Mouse (Mus musculus) liver, adult 2 months (tissue): ENCODE measurements around the gene Dhx34. TPM values are rescaled to one million over a fixed set of nuclear protein-coding genes. Genes with fewer than 3 reads are reported as not detected.

ENCODE experiments used
- DNase-seq: peaks from one replicate; pipeline ENCODE4 v3.0.0-alpha.2; 2011; ENCODE audit warnings: low read depth, low spot score; ENCODE audit errors: extremely low read depth
- H3K27ac ChIP-seq: fragments of 200-500 bp; replicated peaks from 2 replicates; pipeline ENCODE4 v1.5.1; 2012; ENCODE audit warnings: low read depth, mild to moderate bottlenecking, control low read depth, inconsistent platforms, low read length; ENCODE audit not compliant: insufficient read depth
- H3K27me3 ChIP-seq: fragments of 200-500 bp; 2 replicates; pipeline ENCODE4 v1.6.1; 2012; ENCODE audit warnings: mild to moderate bottlenecking, moderate library complexity, low read length, inconsistent platforms; ENCODE audit not compliant: control insufficient read depth, insufficient read depth
- H3K36me3 ChIP-seq: fragments of 200-500 bp; 2 replicates; pipeline ENCODE4 v1.6.1; 2012; ENCODE audit warnings: low read length, inconsistent platforms; ENCODE audit not compliant: control insufficient read depth, insufficient read depth
- H3K4me1 ChIP-seq: fragments of 200-500 bp; 2 replicates; pipeline ENCODE4 v1.6.1; 2011; ENCODE audit warnings: low read length; ENCODE audit not compliant: control insufficient read depth, insufficient read depth
- H3K4me3 ChIP-seq: fragments of 200-500 bp; 2 replicates; pipeline ENCODE4 v1.5.1; 2011; ENCODE audit warnings: low read depth, mild to moderate bottlenecking, control low read depth, low read length, moderate library complexity; ENCODE audit not compliant: insufficient read depth
- H3K79me2 ChIP-seq: fragments of 200-500 bp; 2 replicates; pipeline ENCODE4 v1.6.1; 2012; ENCODE audit warnings: inconsistent platforms, mild to moderate bottlenecking, low read length, moderate library complexity; ENCODE audit not compliant: control insufficient read depth, insufficient read depth
- H3K9ac ChIP-seq: fragments of 200-500 bp; 2 replicates; pipeline ENCODE4 v1.6.1; 2012; ENCODE audit warnings: low read depth, mild to moderate bottlenecking, control low read depth, inconsistent platforms, low read length
- CTCF ChIP-seq: fragments of 200-500 bp; IDR thresholded peaks from 2 replicates; pipeline ENCODE4 v1.5.1; 2011; ENCODE audit warnings: low read depth, low read length, control low read depth
- POLR2A ChIP-seq: fragments of 200-500 bp; IDR thresholded peaks from 2 replicates; pipeline ENCODE4 v1.6.1; 2011; ENCODE audit warnings: low read length, control low read depth; ENCODE audit not compliant: insufficient read depth; ENCODE audit errors: extremely low read depth
- WGBS: fragments of 180-500 bp; shearing (Covaris S2); methylation state at CpG from one replicate; pipeline ENCODE4 v1.1.7; 2018; 5-methylcytosine and 5-hydroxymethylcytosine counted together
- polyA plus RNA-seq: library from polyadenylated mRNA; depleted of rRNA; stranded (reverse); fragments of >200 nt; gene quantifications from 2 replicates; pipeline ENCODE4 v1.2.3, GENCODE M21; 2012
- total RNA-seq: library from RNA; depleted of rRNA; stranded (reverse); fragments of >200 nt; gene quantifications from 2 replicates; pipeline ENCODE4 v1.2.3, GENCODE M21; 2014

Dhx34 gene
- total and polyA plus RNA-seq, 2 experiments: 4.3 to 12.5 TPM

GRCm38 (mm10) chr7:16239554-16239997 lies 17.7 kb upstream of the Dhx34 start:
- H3K4me1 ChIP-seq: 0 out of 2 replicates have a peak, but pooled peaks cover 2% of the 10 kb centered on the region
- H3K27me3 ChIP-seq: no peaks in the 10 kb centered on the region
- no peaks in the 10 kb centered on the region for H3K36me3 ChIP-seq
- H3K4me3 ChIP-seq: peak overlapping the region; percentile 10
- no peaks in the 10 kb centered on the region for H3K79me2 ChIP-seq
- H3K9ac ChIP-seq: no peak overlapping the region
- TF ChIP-seq POLR2A: no peak
- TF ChIP-seq CTCF: no peak
- 68% methylated on average over 9 of the region's 9 CpGs for WGBS
- peak overlapping the region; percentile 43; the same call in 1 of the 2 replicates for H3K27ac ChIP-seq
- DNase-seq: no peak

GRCm38 (mm10) chr7:16229869-16230268 lies 8.0 kb upstream of the Dhx34 start:
- Histone ChIP-seq H3K9ac (no peak overlapping the region), H3K36me3 (no peaks in the 10 kb centered on the region), H3K79me2 (no peaks in the 10 kb centered on the region), H3K27me3 (no peaks in the 10 kb centered on the region), H3K27ac (peak overlapping the region; percentile 61), H3K4me3 (no peak overlapping the region), H3K4me1 (0 out of 2 replicates have a peak, but pooled peaks cover 1% of the 10 kb centered on the region)
- 35% methylated on average over 5 of the region's 5 CpGs for WGBS
- TF ChIP-seq POLR2A: no peak
- TF ChIP-seq CTCF: no peak
- DNase-seq: peak; percentile 19

GRCm38 (mm10) chr7:16213986-16214385 lies 7.9 kb downstream of the Dhx34 start:
- no peak for TF ChIP-seq POLR2A
- TF ChIP-seq CTCF: no peak
- Histone ChIP-seq H3K36me3 (peaks cover 3% of the 10 kb centered on the region), H3K27me3 (no peaks in the 10 kb centered on the region), H3K27ac (no peak overlapping the region), H3K4me1 (no peaks in the 10 kb centered on the region), H3K4me3 (no peak overlapping the region), H3K79me2 (no peaks in the 10 kb centered on the region), H3K9ac (no peak overlapping the region)
- 97% methylated on average over 9 of the region's 9 CpGs for WGBS
- no peak for DNase-seq

- H3K27me3 ChIP-seq: no peaks in the 10 kb centered on the region
- H3K27ac ChIP-seq: no peak overlapping the region
- DNase-seq: no peak
- H3K79me2 ChIP-seq: no peaks in the 10 kb centered on the region
- H3K4me3 ChIP-seq: no peak overlapping the region
- TF ChIP-seq CTCF: no peak
- no peak for TF ChIP-seq POLR2A
- 55% methylated on average over 6 of the region's 6 CpGs for WGBS
- peaks cover 3% of the 10 kb centered on the region for H3K36me3 ChIP-seq
- no peak overlapping the region for H3K9ac ChIP-seq
- no peaks in the 10 kb centered on the region for H3K4me1 ChIP-seq
Measured at GRCm38 (mm10) chr7:16213196-16213595, 8.6 kb downstream of the Dhx34 start.

- 80% methylated on average over 12 of the region's 12 CpGs for WGBS
- H3K36me3 ChIP-seq: peaks cover 3% of the 10 kb centered on the region
- no peak overlapping the region for H3K27ac ChIP-seq
- no peak for DNase-seq
- H3K9ac ChIP-seq: no peak overlapping the region
- H3K4me3 ChIP-seq: no peak overlapping the region
- H3K27me3 ChIP-seq: no peaks in the 10 kb centered on the region
- no peaks in the 10 kb centered on the region for H3K79me2 ChIP-seq
- TF ChIP-seq POLR2A (no peak), CTCF (peak; percentile 51)
- H3K4me1 ChIP-seq: no peaks in the 10 kb centered on the region
Measured at GRCm38 (mm10) chr7:16210862-16211365, 10.9 kb downstream of the Dhx34 start.
